Mouse (Mus musculus): ENCODE results near the gene Ankrd22. TPM values are rescaled to one million over a fixed set of nuclear protein-coding genes. Genes with fewer than 3 reads are reported as not detected.

Gene Ankrd22
- polyA plus RNA-seq, 1 experiment from 2014 or later = 11.2 TPM

DNA sequence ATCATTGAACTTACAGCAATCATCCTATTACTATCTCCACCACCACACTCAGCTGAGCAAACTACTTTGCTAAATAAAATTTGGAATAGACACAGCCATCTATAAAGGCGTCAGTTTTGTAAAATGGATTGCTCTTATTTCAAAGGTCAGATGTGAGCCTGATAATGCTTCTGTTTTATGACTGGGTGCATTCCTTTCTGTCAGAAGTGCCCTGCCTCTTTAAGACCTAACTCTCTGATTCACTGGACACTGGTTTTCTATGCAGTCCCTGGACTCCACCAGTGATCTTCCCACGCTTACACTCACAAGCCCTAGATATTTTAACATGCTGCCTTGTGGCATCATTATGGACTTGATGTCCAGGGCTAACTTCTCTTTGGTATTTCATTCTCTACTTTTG is 87.7 kb downstream of the Ankrd22 start:
- Histone ChIP-seq H3K4me1 (ENCODE audit: control insufficient read depth, insufficient read depth, low read length) (no peaks in the 10 kb centered on the region), H3K4me3 (replicated peaks; ENCODE audit: low read length) (no peak overlapping the region), H3K9me3 (replicated peaks; ENCODE audit: control insufficient read depth, low read length) (no peaks in the 10 kb centered on the region), H3K36me3 (ENCODE audit: control insufficient read depth, insufficient read depth, low read length) (no peaks in the 10 kb centered on the region), H3K27me3 (ENCODE audit: control insufficient read depth, insufficient read depth, low read length) (no peaks in the 10 kb centered on the region), H3K4me2 (ENCODE audit: low read depth, low read length) (no peak overlapping the region), H3K9ac (ENCODE audit: low read length) (no peak overlapping the region), H3K27ac (ENCODE audit: low read length) (no peak overlapping the region)
- no peak for ATAC-seq (ENCODE audit: insufficient read depth, low FRiP score)
- WGBS = 59% methylated on average over 2 of the region's 2 CpGs

- ATAC-seq (ENCODE audit: insufficient read depth, low FRiP score) = peak; percentile 91
- Histone ChIP-seq H3K27ac (ENCODE audit: low read length) (peak overlapping the region; percentile 46), H3K4me1 (ENCODE audit: control insufficient read depth, insufficient read depth, low read length) (no peaks in the 10 kb centered on the region), H3K4me2 (ENCODE audit: low read depth, low read length) (no peak overlapping the region), H3K36me3 (ENCODE audit: control insufficient read depth, insufficient read depth, low read length) (no peaks in the 10 kb centered on the region), H3K27me3 (ENCODE audit: control insufficient read depth, insufficient read depth, low read length) (no peaks in the 10 kb centered on the region), H3K4me3 (replicated peaks; ENCODE audit: low read length) (no peak overlapping the region), H3K9ac (ENCODE audit: low read length) (no peak overlapping the region), H3K9me3 (replicated peaks; ENCODE audit: control insufficient read depth, low read length) (no peaks in the 10 kb centered on the region)
Measured at GRCm38 (mm10) chr19:34074239-34074638, 91.6 kb downstream of the Ankrd22 start.

Other genes with a start within 250 kb of the Ankrd22 start
- 0.16 TPM in 1 of 2 replicates, not detected in the other for gene Lipf, start 204.9 kb downstream of the Ankrd22 start, polyA plus RNA-seq (2015; fragmentation: Nextera tagmentation; extraction: Ambion mirVana)
- gene Lipk, start 157.8 kb downstream of the Ankrd22 start, polyA plus RNA-seq (2015; fragmentation: Nextera tagmentation; extraction: Ambion mirVana) = 1.7 and 5.2 TPM in 2 replicates
- not detected in 2 replicates for gene Lipn, start 98.7 kb downstream of the Ankrd22 start, polyA plus RNA-seq (2015; fragmentation: Nextera tagmentation; extraction: Ambion mirVana)
- 4.7 and 6.8 TPM in 2 replicates for gene Lipm, start 65.1 kb downstream of the Ankrd22 start, polyA plus RNA-seq (2015; fragmentation: Nextera tagmentation; extraction: Ambion mirVana)
- 12.5 and 13.2 TPM in 2 replicates for gene Stambpl1, start 26.2 kb upstream of the Ankrd22 start, polyA plus RNA-seq (2015; fragmentation: Nextera tagmentation; extraction: Ambion mirVana)
- 2,412 and 2,864 TPM in 2 replicates for gene Acta2, start 89.5 kb upstream of the Ankrd22 start, polyA plus RNA-seq (2015; fragmentation: Nextera tagmentation; extraction: Ambion mirVana)
- 5.1 and 5.9 TPM in 2 replicates for gene Fas, start 124.6 kb upstream of the Ankrd22 start, polyA plus RNA-seq (2015; fragmentation: Nextera tagmentation; extraction: Ambion mirVana)